Mouse (Mus musculus): Measurements from ENCODE around the gene Gm10203. TPM values are rescaled to one million over a fixed set of nuclear protein-coding genes. Genes with fewer than 3 reads are reported as not detected.
"Not testable (repeated sequence)": the region's sequence is repeated elsewhere in the genome, so short reads cannot be mapped to it uniquely, and the experiment has no call there.

Gene Gm10203
- not detected in 2 replicates for polyA plus RNA-seq (2014; fragmentation: Nextera tagmentation; extraction: Ambion mirVana)

- not testable (repeated sequence) for DNase-seq (ENCODE audit: low spot score); H3K4me1 ChIP-seq (ENCODE audit: control insufficient read depth, insufficient read depth, low read length); H3K4me3 ChIP-seq (ENCODE audit: low read depth, low read length); H3K27me3 ChIP-seq (ENCODE audit: control insufficient read depth, insufficient read depth, low read length); H3K36me3 ChIP-seq (replicated peaks; ENCODE audit: control insufficient read depth, insufficient read depth, low read depth, low read length); H3K27ac ChIP-seq (replicated peaks; ENCODE audit: low read depth, low read length); H3K4me2 ChIP-seq (ENCODE audit: low read depth, low read length); ATAC-seq (replicated peaks; ENCODE audit: insufficient number of reproducible peaks, low FRiP score, low TSS enrichment, low read depth); H3K9me3 ChIP-seq (replicated peaks; ENCODE audit: control insufficient read depth, low read length); H3K9ac ChIP-seq (replicated peaks; ENCODE audit: low read length)
- 86% methylated on average over 8 of the region's 8 CpGs for WGBS
Measured at GRCm38 (mm10) chr6:149129870-149130269, at the start of gene Gm10203. Gm10203 (plus strand) TSS chr6:149130170.

- no peak overlapping the region for H3K27ac ChIP-seq (replicated peaks; ENCODE audit: low read depth, low read length)
- H3K9me3 ChIP-seq (replicated peaks; ENCODE audit: control insufficient read depth, low read length), result no peaks in the 10 kb centered on the region
- no peak overlapping the region for H3K4me2 ChIP-seq (ENCODE audit: low read depth, low read length)
Measured at GRCm38 (mm10) chr6:149092406-149092805, 37.6 kb upstream of the Gm10203 start.

GRCm38 (mm10) chr6:149093465-149093864, 36.5 kb upstream of the Gm10203 start:
- no peak overlapping the region for H3K9ac ChIP-seq (replicated peaks; ENCODE audit: low read length)
- H3K4me1 ChIP-seq (ENCODE audit: control insufficient read depth, insufficient read depth, low read length), result no peaks in the 10 kb centered on the region
- WGBS, result 23% methylated on average over 5 of the region's 5 CpGs
- no peak overlapping the region for H3K4me2 ChIP-seq (ENCODE audit: low read depth, low read length)
- no peaks in the 10 kb centered on the region for H3K36me3 ChIP-seq (replicated peaks; ENCODE audit: control insufficient read depth, insufficient read depth, low read depth, low read length)
- no peaks in the 10 kb centered on the region for H3K9me3 ChIP-seq (replicated peaks; ENCODE audit: control insufficient read depth, low read length)
- DNase-seq (ENCODE audit: low spot score) (peak; percentile 52), ATAC-seq (replicated peaks; ENCODE audit: insufficient number of reproducible peaks, low FRiP score, low TSS enrichment, low read depth) (no peak)
- H3K27ac ChIP-seq (replicated peaks; ENCODE audit: low read depth, low read length), result no peak overlapping the region
- H3K4me3 ChIP-seq (ENCODE audit: low read depth, low read length), result no peak overlapping the region
- H3K27me3 ChIP-seq (ENCODE audit: control insufficient read depth, insufficient read depth, low read length), result no peaks in the 10 kb centered on the region

More at GRCm38 (mm10) chr6:149092406-149092805, 37.6 kb upstream of the Gm10203 start:
- ATAC-seq (replicated peaks; ENCODE audit: insufficient number of reproducible peaks, low FRiP score, low TSS enrichment, low read depth) (no peak), DNase-seq (ENCODE audit: low spot score) (no peak)
- no peaks in the 10 kb centered on the region for H3K4me1 ChIP-seq (ENCODE audit: control insufficient read depth, insufficient read depth, low read length)
- H3K4me3 ChIP-seq (ENCODE audit: low read depth, low read length), result no peak overlapping the region
- no peaks in the 10 kb centered on the region for H3K27me3 ChIP-seq (ENCODE audit: control insufficient read depth, insufficient read depth, low read length)
- no peak overlapping the region for H3K9ac ChIP-seq (replicated peaks; ENCODE audit: low read length)
- no peaks in the 10 kb centered on the region for H3K36me3 ChIP-seq (replicated peaks; ENCODE audit: control insufficient read depth, insufficient read depth, low read depth, low read length)
- 92% methylated on average over 6 of the region's 6 CpGs for WGBS

- ATAC-seq (replicated peaks; ENCODE audit: insufficient number of reproducible peaks, low FRiP score, low TSS enrichment, low read depth), result no peak
- H3K27me3 ChIP-seq (ENCODE audit: control insufficient read depth, insufficient read depth, low read length), result no peaks in the 10 kb centered on the region
- 79% methylated on average over 1 of the region's 1 CpGs for WGBS
Measured at GRCm38 (mm10) chr6:149094555-149094954, 35.4 kb upstream of the Gm10203 start.

DNA sequence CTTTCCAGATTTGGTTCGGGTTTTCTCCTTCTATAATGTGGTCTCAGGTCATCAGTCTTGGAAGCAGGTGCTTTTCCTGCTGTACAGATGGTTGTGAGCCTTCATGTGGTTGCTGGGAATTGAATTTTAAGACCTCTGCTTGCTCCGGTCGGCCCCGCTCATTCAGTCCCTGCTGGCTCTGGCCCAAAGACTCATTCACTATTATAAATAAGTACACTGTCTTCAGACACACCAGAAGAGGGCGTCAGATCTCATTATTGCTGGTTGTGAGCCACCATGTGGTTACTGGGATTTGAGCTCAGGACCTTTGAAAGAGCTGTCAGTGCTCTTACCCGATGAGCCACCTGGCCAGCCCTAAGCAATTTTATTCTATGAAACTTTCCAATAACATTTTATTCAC, 34.6 kb upstream of the Gm10203 start:
- no peaks in the 10 kb centered on the region for H3K27me3 ChIP-seq (ENCODE audit: control insufficient read depth, insufficient read depth, low read length)
- WGBS, result 83% methylated on average over 6 of the region's 6 CpGs
- H3K36me3 ChIP-seq (replicated peaks; ENCODE audit: control insufficient read depth, insufficient read depth, low read depth, low read length), result no peaks in the 10 kb centered on the region
- ATAC-seq (replicated peaks; ENCODE audit: insufficient number of reproducible peaks, low FRiP score, low TSS enrichment, low read depth), result no peak
- no peaks in the 10 kb centered on the region for H3K9me3 ChIP-seq (replicated peaks; ENCODE audit: control insufficient read depth, low read length)
- H3K9ac ChIP-seq (replicated peaks; ENCODE audit: low read length), result no peak overlapping the region
- no peak for DNase-seq (ENCODE audit: low spot score)
- H3K4me2 ChIP-seq (ENCODE audit: low read depth, low read length), result no peak overlapping the region
- H3K27ac ChIP-seq (replicated peaks; ENCODE audit: low read depth, low read length), result no peak overlapping the region
- H3K4me3 ChIP-seq (ENCODE audit: low read depth, low read length), result no peak overlapping the region
- no peaks in the 10 kb centered on the region for H3K4me1 ChIP-seq (ENCODE audit: control insufficient read depth, insufficient read depth, low read length)

More at GRCm38 (mm10) chr6:149094555-149094954, 35.4 kb upstream of the Gm10203 start:
- no peaks in the 10 kb centered on the region for H3K4me1 ChIP-seq (ENCODE audit: control insufficient read depth, insufficient read depth, low read length)
- no peak overlapping the region for H3K4me3 ChIP-seq (ENCODE audit: low read depth, low read length)
- H3K9ac ChIP-seq (replicated peaks; ENCODE audit: low read length), result no peak overlapping the region
- no peaks in the 10 kb centered on the region for H3K9me3 ChIP-seq (replicated peaks; ENCODE audit: control insufficient read depth, low read length)
- DNase-seq (ENCODE audit: low spot score), result no peak
- no peak overlapping the region for H3K4me2 ChIP-seq (ENCODE audit: low read depth, low read length)
- no peaks in the 10 kb centered on the region for H3K36me3 ChIP-seq (replicated peaks; ENCODE audit: control insufficient read depth, insufficient read depth, low read depth, low read length)
- no peak overlapping the region for H3K27ac ChIP-seq (replicated peaks; ENCODE audit: low read depth, low read length)

DNA sequence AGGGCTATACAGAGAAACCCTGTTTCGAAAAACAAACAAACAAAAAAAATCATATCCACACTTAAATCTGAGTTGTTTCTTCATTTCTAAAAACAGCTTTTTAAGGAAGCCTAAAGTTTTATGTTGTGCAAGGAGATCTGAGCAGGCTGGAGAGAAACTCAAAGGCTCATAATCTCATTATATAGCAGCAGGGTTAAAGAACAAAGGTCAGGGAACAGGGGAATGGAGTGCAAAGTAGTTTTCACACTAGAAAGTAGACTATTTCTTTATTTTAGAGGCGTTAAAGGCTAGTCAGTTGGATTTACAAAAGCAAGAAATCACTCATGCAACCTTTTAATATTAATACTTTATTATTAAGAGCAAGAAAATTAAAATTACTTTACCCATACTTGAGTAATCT, 33.7 kb upstream of the Gm10203 start:
- Histone ChIP-seq H3K4me2 (ENCODE audit: low read depth, low read length) (no peak overlapping the region), H3K27ac (replicated peaks; ENCODE audit: low read depth, low read length) (no peak overlapping the region), H3K36me3 (replicated peaks; ENCODE audit: control insufficient read depth, insufficient read depth, low read depth, low read length) (no peaks in the 10 kb centered on the region), H3K27me3 (ENCODE audit: control insufficient read depth, insufficient read depth, low read length) (no peaks in the 10 kb centered on the region), H3K9ac (replicated peaks; ENCODE audit: low read length) (no peak overlapping the region), H3K9me3 (replicated peaks; ENCODE audit: control insufficient read depth, low read length) (no peaks in the 10 kb centered on the region), H3K4me1 (ENCODE audit: control insufficient read depth, insufficient read depth, low read length) (no peaks in the 10 kb centered on the region), H3K4me3 (ENCODE audit: low read depth, low read length) (no peak overlapping the region)
- DNase-seq (ENCODE audit: low spot score) (no peak), ATAC-seq (replicated peaks; ENCODE audit: insufficient number of reproducible peaks, low FRiP score, low TSS enrichment, low read depth) (no peak)
- 80% methylated on average over 2 of the region's 2 CpGs for WGBS

- Histone ChIP-seq H3K27ac (replicated peaks; ENCODE audit: low read depth, low read length) (no peak overlapping the region), H3K4me2 (ENCODE audit: low read depth, low read length) (no peak overlapping the region), H3K4me1 (ENCODE audit: control insufficient read depth, insufficient read depth, low read length) (no peaks in the 10 kb centered on the region), H3K4me3 (ENCODE audit: low read depth, low read length) (no peak overlapping the region), H3K9me3 (replicated peaks; ENCODE audit: control insufficient read depth, low read length) (no peaks in the 10 kb centered on the region), H3K27me3 (ENCODE audit: control insufficient read depth, insufficient read depth, low read length) (no peaks in the 10 kb centered on the region), H3K36me3 (replicated peaks; ENCODE audit: control insufficient read depth, insufficient read depth, low read depth, low read length) (no peaks in the 10 kb centered on the region), H3K9ac (replicated peaks; ENCODE audit: low read length) (no peak overlapping the region)
- ATAC-seq (replicated peaks; ENCODE audit: insufficient number of reproducible peaks, low FRiP score, low TSS enrichment, low read depth) (no peak), DNase-seq (ENCODE audit: low spot score) (no peak)
- 100% methylated on average over 1 of the region's 1 CpGs for WGBS
Measured at GRCm38 (mm10) chr6:149097276-149097675, 32.7 kb upstream of the Gm10203 start.

- Histone ChIP-seq H3K4me2 (ENCODE audit: low read depth, low read length) (no peak overlapping the region), H3K9me3 (replicated peaks; ENCODE audit: control insufficient read depth, low read length) (no peaks in the 10 kb centered on the region)
- no peak for ATAC-seq (replicated peaks; ENCODE audit: insufficient number of reproducible peaks, low FRiP score, low TSS enrichment, low read depth)
Measured at GRCm38 (mm10) chr6:149098993-149099392, 31.0 kb upstream of the Gm10203 start.

More at GRCm38 (mm10) chr6:149098993-149099392, 31.0 kb upstream of the Gm10203 start:
- H3K4me1 ChIP-seq (ENCODE audit: control insufficient read depth, insufficient read depth, low read length), result no peaks in the 10 kb centered on the region
- no peaks in the 10 kb centered on the region for H3K36me3 ChIP-seq (replicated peaks; ENCODE audit: control insufficient read depth, insufficient read depth, low read depth, low read length)
- no peak overlapping the region for H3K9ac ChIP-seq (replicated peaks; ENCODE audit: low read length)
- H3K27me3 ChIP-seq (ENCODE audit: control insufficient read depth, insufficient read depth, low read length), result no peaks in the 10 kb centered on the region
- no peak for DNase-seq (ENCODE audit: low spot score)
- no peak overlapping the region for H3K4me3 ChIP-seq (ENCODE audit: low read depth, low read length)
- H3K27ac ChIP-seq (replicated peaks; ENCODE audit: low read depth, low read length), result no peak overlapping the region

All from embryonic facial prominence, embryonic 11.5 days (tissue).